Mouse (Mus musculus): ENCODE data around the gene Olfr821. TPM values are rescaled to one million over a fixed set of nuclear protein-coding genes. Genes with fewer than 3 reads are reported as not detected.
"Not testable (repeated sequence)": the region's sequence is repeated elsewhere in the genome, so short reads cannot be mapped to it uniquely, and the experiment has no call there.

Olfr821 gene
- total RNA-seq (2017): not detected in 2 replicates

DNA sequence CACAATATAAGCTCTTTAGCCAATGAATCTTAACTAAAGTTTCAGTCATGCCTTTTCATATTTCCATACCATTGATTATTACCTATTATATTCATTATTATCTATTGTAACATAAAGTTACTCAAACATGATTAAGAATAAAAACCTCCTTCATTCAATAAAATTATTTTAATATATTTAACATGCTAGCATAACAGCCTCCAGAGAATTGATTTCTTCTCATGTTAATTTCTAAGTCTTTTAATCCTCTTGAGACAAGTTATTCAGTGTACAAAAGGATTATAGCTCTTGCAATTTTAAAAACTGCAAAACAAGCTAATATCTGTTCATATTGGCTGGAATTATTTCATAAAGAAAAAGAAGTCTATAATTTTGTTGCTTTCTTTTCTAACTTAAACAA, at the start of gene Olfr821:
TSS of gene Olfr821 (plus strand) at position 301 of the 400 bp plus-strand sequence.
- no peak for ATAC-seq (replicated peaks in 1 of 2; ENCODE audit: insufficient read depth in 1 of 2, low FRiP score in 2 of 2, low TSS enrichment in 1 of 2, low read depth in 1 of 2, poor library complexity in 2 of 2, severe bottlenecking in 2 of 2)

GRCm38 (mm10) chr10:129981867-129982266, 48.3 kb upstream of the Olfr821 start:
- peak; percentile 48 to 62; a peak in 3 of 4 replicates for ATAC-seq (replicated peaks in 1 of 2; ENCODE audit: insufficient read depth in 1 of 2, low FRiP score in 2 of 2, low TSS enrichment in 1 of 2, low read depth in 1 of 2, poor library complexity in 2 of 2, severe bottlenecking in 2 of 2)

GRCm38 (mm10) chr10:129984962-129985361, 45.2 kb upstream of the Olfr821 start, which contains the start of gene Gm10310:
Gm10310 (minus strand) TSS chr10:129985062.
- not testable (repeated sequence) for ATAC-seq (replicated peaks in 1 of 2; ENCODE audit: insufficient read depth in 1 of 2, low FRiP score in 2 of 2, low TSS enrichment in 1 of 2, low read depth in 1 of 2, poor library complexity in 2 of 2, severe bottlenecking in 2 of 2)

DNA sequence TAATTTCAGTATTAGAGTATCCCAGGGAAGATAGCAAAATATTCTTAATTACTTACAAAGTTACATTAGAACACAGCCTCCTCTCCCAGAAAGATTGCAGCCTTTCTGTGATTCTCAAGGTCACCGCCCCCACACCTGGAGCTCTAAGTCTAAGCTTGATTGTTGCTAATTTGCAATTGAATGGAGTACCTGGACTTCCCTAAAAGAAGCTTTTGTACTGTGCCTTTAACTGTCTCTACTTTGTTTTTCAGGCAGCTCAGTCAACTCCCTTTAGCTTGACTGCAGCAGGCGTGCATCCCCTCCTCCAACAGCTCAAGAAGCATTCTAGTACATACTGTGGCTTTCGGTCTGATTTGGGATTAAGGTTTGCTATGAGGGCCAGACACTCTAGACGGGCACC, 26.0 kb upstream of the Olfr821 start:
- ATAC-seq (replicated peaks in 1 of 2; ENCODE audit: insufficient read depth in 1 of 2, low FRiP score in 2 of 2, low TSS enrichment in 1 of 2, low read depth in 1 of 2, poor library complexity in 2 of 2, severe bottlenecking in 2 of 2): not testable (repeated sequence)

- ATAC-seq (replicated peaks in 1 of 2; ENCODE audit: insufficient read depth in 1 of 2, low FRiP score in 2 of 2, low TSS enrichment in 1 of 2, low read depth in 1 of 2, poor library complexity in 2 of 2, severe bottlenecking in 2 of 2): not testable (repeated sequence)
These were observed 24.8 kb upstream of the Olfr821 start for GRCm38 (mm10) chr10:130005366-130005765.

DNA sequence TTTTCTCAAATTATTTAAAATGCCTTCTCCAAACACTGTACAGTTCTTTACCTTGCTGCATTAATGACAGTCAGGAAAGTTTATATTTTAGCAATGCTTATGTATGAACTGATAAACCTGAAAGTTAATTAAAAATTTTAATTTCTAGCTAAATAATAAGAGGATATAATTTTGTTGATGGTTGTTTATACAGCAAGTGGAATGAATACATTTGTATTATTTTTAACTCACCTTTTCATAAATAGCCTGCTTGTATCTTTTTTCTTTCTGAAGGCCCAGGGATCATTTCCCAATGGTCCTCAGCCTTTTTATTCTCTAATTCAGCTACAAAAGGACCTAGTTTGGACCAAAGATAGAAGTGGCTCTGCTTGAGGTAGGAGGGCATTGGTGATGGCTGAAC, 17.8 kb upstream of the Olfr821 start, which contains the start of gene Olfr820:
TSS of gene Olfr820 (plus strand) at position 301 of the 400 bp plus-strand sequence.
- no peak for ATAC-seq (replicated peaks in 1 of 2; ENCODE audit: insufficient read depth in 1 of 2, low FRiP score in 2 of 2, low TSS enrichment in 1 of 2, low read depth in 1 of 2, poor library complexity in 2 of 2, severe bottlenecking in 2 of 2)

DNA sequence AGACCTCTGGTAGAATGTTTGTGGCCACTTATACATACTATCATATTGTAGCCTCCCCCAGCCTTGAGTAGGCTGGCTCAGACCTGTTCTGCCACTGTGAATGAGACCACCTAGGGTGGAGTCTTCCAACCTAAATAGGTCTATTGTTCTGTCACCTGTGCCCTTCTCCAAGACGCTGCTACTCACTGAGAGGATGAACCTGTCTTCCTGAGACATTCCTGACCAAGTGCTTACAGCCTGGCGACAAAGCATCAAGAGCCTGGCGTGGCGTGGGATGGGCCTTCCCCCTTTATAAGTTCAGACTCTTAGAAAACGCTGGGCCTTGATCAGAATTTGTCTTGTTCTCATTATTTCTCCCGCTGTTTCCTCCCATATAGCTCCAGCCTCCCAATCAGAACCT, 6.9 kb downstream of the Olfr821 start:
- ATAC-seq (replicated peaks in 1 of 2; ENCODE audit: insufficient read depth in 1 of 2, low FRiP score in 2 of 2, low TSS enrichment in 1 of 2, low read depth in 1 of 2, poor library complexity in 2 of 2, severe bottlenecking in 2 of 2): no peak

DNA sequence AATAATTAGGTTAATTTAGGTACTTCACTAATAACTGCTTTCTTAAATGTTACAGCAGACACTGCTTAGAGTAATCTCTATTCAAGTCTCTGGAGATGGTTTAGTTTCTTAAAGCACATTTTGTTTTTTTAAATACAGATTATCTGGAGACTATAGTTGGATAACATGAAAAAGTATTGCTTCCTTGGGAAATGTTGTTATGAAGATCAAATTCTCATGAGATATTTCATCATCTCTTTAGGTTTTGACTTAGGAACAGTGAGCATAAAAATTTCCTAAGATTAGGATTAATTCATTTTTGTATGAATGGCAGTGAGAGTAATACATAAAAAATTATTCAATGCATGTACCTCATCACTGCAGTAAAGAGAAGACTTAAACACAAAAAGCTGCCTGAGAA, 40.8 kb downstream of the Olfr821 start, which contains the start of gene Olfr822:
TSS of gene Olfr822 (plus strand) at position 301 of the 400 bp plus-strand sequence.
- ATAC-seq (replicated peaks in 1 of 2; ENCODE audit: insufficient read depth in 1 of 2, low FRiP score in 2 of 2, low TSS enrichment in 1 of 2, low read depth in 1 of 2, poor library complexity in 2 of 2, severe bottlenecking in 2 of 2): no peak

Other genes starting within 250 kb of the Olfr821 start
- not detected in 2 replicates for gene Olfr810, start 235.4 kb upstream of the Olfr821 start, total RNA-seq (2017)
- not detected in 2 replicates for gene Olfr811, start 226.0 kb upstream of the Olfr821 start, total RNA-seq (2017)
- gene Olfr812, start 184.3 kb upstream of the Olfr821 start, total RNA-seq (2017): not detected in 2 replicates
- not detected in 2 replicates for gene Olfr813, start 175.0 kb upstream of the Olfr821 start, total RNA-seq (2017)
- gene Olfr814, start 150.5 kb upstream of the Olfr821 start, total RNA-seq (2017): not detected in 2 replicates
- not detected in 2 replicates for gene Olfr815, start 124.5 kb upstream of the Olfr821 start, total RNA-seq (2017)
- not detected in 2 replicates for gene Olfr816, start 114.8 kb upstream of the Olfr821 start, total RNA-seq (2017)
- gene Olfr818, start 81.2 kb upstream of the Olfr821 start, total RNA-seq (2017): not detected in 2 replicates
- gene Olfr819, start 63.1 kb upstream of the Olfr821 start, total RNA-seq (2017): not detected in 2 replicates
- gene Olfr247, start 54.2 kb upstream of the Olfr821 start, total RNA-seq (2017): not detected in 2 replicates
- gene Gm10310, start 45.3 kb upstream of the Olfr821 start, total RNA-seq (2017): not detected in 2 replicates
- gene Olfr820, start 17.7 kb upstream of the Olfr821 start, total RNA-seq (2017): not detected in 2 replicates
- not detected in 2 replicates for gene Olfr822, start 40.9 kb downstream of the Olfr821 start, total RNA-seq (2017)
- gene Olfr823, start 85.0 kb downstream of the Olfr821 start, total RNA-seq (2017): not detected in 2 replicates
- not detected in 2 replicates for gene Olfr824, start 99.7 kb downstream of the Olfr821 start, total RNA-seq (2017)
- not detected in 2 replicates for gene Olfr825, start 136.4 kb downstream of the Olfr821 start, total RNA-seq (2017)
- gene Olfr826, start 153.8 kb downstream of the Olfr821 start, total RNA-seq (2017): not detected in 2 replicates
- gene Olfr827, start 184.1 kb downstream of the Olfr821 start, total RNA-seq (2017): not detected in 2 replicates
- 0.44 TPM in 1 of 2 replicates, not detected in the other for gene Neurod4, start 249.9 kb downstream of the Olfr821 start, total RNA-seq (2017)

Measured in hematopoietic stem cell, adult 5-6 weeks (primary cell).